Mouse (Mus musculus) ES-Bruce4 (cell line): ENCODE results near the gene Atp23.

ENCODE experiments used
- CTCF ChIP-seq: IDR thresholded peaks from one replicate; pipeline ENCODE4 v1.8.1; 2011; ENCODE audit warnings: low read depth, low read length
- EP300 ChIP-seq: IDR thresholded peaks from 2 replicates; pipeline ENCODE4 v1.6.1; 2011; ENCODE audit warnings: low read depth, low read length; ENCODE audit not compliant: insufficient read depth
- POLR2A ChIP-seq: IDR thresholded peaks from one replicate; pipeline ENCODE4 v1.8.1; 2011; ENCODE audit warnings: low read length; ENCODE audit not compliant: insufficient read depth

GRCm38 (mm10) chr10:126845309-126845911, 55.7 kb downstream of the Atp23 start:
- TF ChIP-seq POLR2A (no peak), CTCF (no peak), EP300 (no peak)
